Mouse (Mus musculus): ENCODE measurements at regions not wholly inside any gene's neighbourhood (a gene's known extent, or its start where the extent isn't known, plus 50 kb on each side); places are given as distances from the start of the nearest gene placed in this dataset.

GRCm38 (mm10) chr10:120308681-120309080 is 81.8 kb downstream of the Llph start:
- Histone ChIP-seq H3K9me3 (replicated peaks; ENCODE audit: low read length) (no peaks in the 10 kb centered on the region), H3K4me3 (replicated peaks; ENCODE audit: low read depth, low read length) (no peak overlapping the region), H3K27ac (no peak overlapping the region), H3K36me3 (ENCODE audit: insufficient read depth, low read length) (no peaks in the 10 kb centered on the region), H3K9ac (ENCODE audit: low read depth, low read length) (no peak overlapping the region), H3K4me2 (ENCODE audit: low read length) (no peak overlapping the region), H3K27me3 (ENCODE audit: insufficient read depth, low read length) (no peaks in the 10 kb centered on the region), H3K4me1 (replicated peaks; ENCODE audit: insufficient read depth, low read length) (no peaks in the 10 kb centered on the region)
- ATAC-seq (replicated peaks; ENCODE audit: low FRiP score, low read depth) (no peak), DNase-seq (ENCODE audit: low spot score) (no peak)
- no peak for TF ChIP-seq CTCF (IDR thresholded peaks at IDR 0.05; ENCODE audit: low read depth)
- WGBS, result 36% methylated on average over 5 of the region's 5 CpGs

Measured in kidney, postnatal 0 days (tissue).